Mouse (Mus musculus) Patski (cell line): ENCODE results near the gene Usp21. TPM values are rescaled to one million over a fixed set of nuclear protein-coding genes. Genes with fewer than 3 reads are reported as not detected.

Source experiments
- ATAC-seq: fragments of 100-300 bp; one replicate; pipeline ENCODE4 v1.8.0; 2021
- CTCF ChIA-PET: fragments of 350-600 bp; sonication (Branson Sonifier 250); formaldehyde crosslinking; loops from one replicate; lab custom pipeline; 2022; ENCODE audit warnings: inconsistent platforms; lab: Charles Lee
- POLR2A ChIA-PET: fragments of 350-600 bp; sonication (Branson Sonifier 250); formaldehyde crosslinking; loops from one replicate; lab custom pipeline; 2022; ENCODE audit warnings: antibody characterized with exemption, inconsistent platforms; lab: Charles Lee
- DNase-seq: peaks from one replicate; pipeline ENCODE4 v3.0.0-alpha.2; 2011; ENCODE audit warnings: low read depth, low spot score
- H3K27me3 ChIP-seq: fragments of 371-371 bp; one replicate; pipeline ENCODE4 v1.5.1; 2021
- CTCF ChIP-seq: fragments of 100-300 bp; IDR thresholded peaks from one replicate; pipeline ENCODE4 v1.5.1; 2021
- in situ Hi-C: fragments of 300-500 bp; cut with MboI; formaldehyde crosslinking; loops from 3 replicates; pipeline ENCODE4 v1.11.1; 2018; ENCODE audit warnings: low pct_unique_long_range_greater_than_20kb, mixed read lengths
- polyA plus RNA-seq: library from polyadenylated mRNA; unstranded; gene quantifications from one replicate; pipeline ENCODE4 v1.2.3, GENCODE M21; 2021

The Usp21 gene
- polyA plus RNA-seq, 1 experiment from 2014 or later: 64.9 TPM

- DNase-seq (no peak), ATAC-seq (peak; percentile 24)
- in situ Hi-C loops: loop anchor here (25.0 kb wide), 1 partner anchor 383 kb away; the partner anchor contains the start of genes Dusp12 and Gm26620
- ChIA-PET POLR2A (interaction anchor here (0.5 to 2.2 kb wide), 8 partner anchors 16 to 193 kb away, joined by 3 to 13 read pairs (median 4); partner anchors contain the start of genes Ndufs2 and Usp21), CTCF (interaction anchor here (1.2 to 3.2 kb wide), 4 partner anchors 11 to 159 kb away, joined by 3 to 17 read pairs (median 5); partner anchors contain the start of gene Ppox)
- H3K27me3 ChIP-seq: no peaks in the 10 kb centered on the region
- TF ChIP-seq CTCF: no peak
These were observed 17.3 kb downstream of the Usp21 start for GRCm38 (mm10) chr1:171270573-171270900.

GRCm38 (mm10) chr1:171269848-171270572, 17.8 kb downstream of the Usp21 start, which contains the start of gene B4galt3:
Gene B4galt3, plus strand, starts transcription at chr1:171270328.
- ChIA-PET POLR2A (interaction anchor here (0.5 to 2.2 kb wide), 8 partner anchors 17 to 158 kb away, joined by 3 to 13 read pairs (median 4); partner anchors contain the start of genes Ndufs2 and Usp21), CTCF (interaction anchor here (1.2 to 3.2 kb wide), 4 partner anchors 12 to 159 kb away, joined by 3 to 17 read pairs (median 5); partner anchors contain the start of gene Ppox)
- no peak for TF ChIP-seq CTCF
- ATAC-seq (peak; percentile 94), DNase-seq (no peak)
- H3K27me3 ChIP-seq: no peaks in the 10 kb centered on the region
- in situ Hi-C loops: loop anchor here (25.0 kb wide), 1 partner anchor 383 kb away; the partner anchor contains the start of genes Dusp12 and Gm26620

- in situ Hi-C loops: loop anchor here (25.0 kb wide), 1 partner anchor 381 kb away; the partner anchor contains the start of genes Dusp12 and Gm26620
- no peak for ATAC-seq
- TF ChIP-seq CTCF: no peak
- CTCF ChIA-PET: interaction anchor here (0.9 kb wide), 1 partner anchor 122 kb away, joined by 3 read pairs; no protein-coding TSS in a partner anchor
- POLR2A ChIA-PET: no interaction called here
- H3K27me3 ChIP-seq: no peaks in the 10 kb centered on the region
- DNase-seq: no peak
These were observed 19.4 kb downstream of the Usp21 start for GRCm38 (mm10) chr1:171268341-171268740.

- ChIA-PET POLR2A (no interaction called here), CTCF (interaction anchor here (1.1 kb wide), 2 partner anchors 14 to 15 kb away, joined by 3 read pairs; partner anchors contain the start of gene Ppox)
- no peaks in the 10 kb centered on the region for H3K27me3 ChIP-seq
- no peak for DNase-seq
- in situ Hi-C loops: loop anchor here (25.0 kb wide), 1 partner anchor 379 kb away; the partner anchor contains the start of genes Dusp12 and Gm26620
- no peak for TF ChIP-seq CTCF
- ATAC-seq: no peak
These were observed 21.6 kb downstream of the Usp21 start for GRCm38 (mm10) chr1:171265971-171266744.

GRCm38 (mm10) chr1:171263666-171264461, 23.9 kb downstream of the Usp21 start:
- ChIA-PET CTCF (interaction anchor here (0.6 to 2.1 kb wide), 4 partner anchors 18 to 148 kb away, joined by 3 to 11 read pairs (median 4); partner anchors contain the start of genes Ppox and Tomm40l), POLR2A (interaction anchor here (0.9 kb wide), 2 partner anchors 9 to 12 kb away, joined by 3 to 6 read pairs; no protein-coding TSS in a partner anchor)
- DNase-seq (no peak), ATAC-seq (no peak)
- no peak for TF ChIP-seq CTCF
- no peaks in the 10 kb centered on the region for H3K27me3 ChIP-seq
- in situ Hi-C loops: loop anchor here (25.0 kb wide), 1 partner anchor 377 kb away; the partner anchor contains the start of genes Dusp12 and Gm26620

GRCm38 (mm10) chr1:171263185-171263611, 24.6 kb downstream of the Usp21 start:
- DNase-seq (no peak), ATAC-seq (peak; percentile 55)
- no peak for TF ChIP-seq CTCF
- no peaks in the 10 kb centered on the region for H3K27me3 ChIP-seq
- ChIA-PET POLR2A (interaction anchor here (0.6 to 0.9 kb wide), 3 partner anchors 10 to 20 kb away, joined by 3 to 6 read pairs (median 4); no protein-coding TSS in a partner anchor), CTCF (interaction anchor here (0.6 to 2.1 kb wide), 7 partner anchors 9 to 147 kb away, joined by 3 to 11 read pairs (median 4); partner anchors contain the start of genes Adamts4, Ndufs2, Ppox and Tomm40l)
- in situ Hi-C loops: loop anchor here (25.0 kb wide), 1 partner anchor 376 kb away; the partner anchor contains the start of genes Dusp12 and Gm26620

GRCm38 (mm10) chr1:171262594-171263130, 25.1 kb downstream of the Usp21 start:
- TF ChIP-seq CTCF: peak; percentile 18
- ChIA-PET CTCF (interaction anchor here (1.0 to 2.1 kb wide), 7 partner anchors 8 to 147 kb away, joined by 3 to 11 read pairs (median 4); partner anchors contain the start of genes Adamts4, Ndufs2 and Ppox), POLR2A (interaction anchor here (0.6 to 1.4 kb wide), 4 partner anchors 10 to 35 kb away, joined by 3 to 4 read pairs (median 3); no protein-coding TSS in a partner anchor)
- no peaks in the 10 kb centered on the region for H3K27me3 ChIP-seq
- in situ Hi-C loops: loop anchor here (25.0 kb wide), 1 partner anchor 375 kb away; the partner anchor contains the start of genes Dusp12 and Gm26620
- DNase-seq (no peak), ATAC-seq (peak; percentile 38)

GRCm38 (mm10) chr1:171260316-171260715, 27.5 kb downstream of the Usp21 start:
- no peak for DNase-seq
- ATAC-seq: no peak
- POLR2A ChIA-PET: no interaction called here
- no peak for TF ChIP-seq CTCF
- H3K27me3 ChIP-seq: no peaks in the 10 kb centered on the region
- CTCF ChIA-PET: interaction anchor here (0.6 to 0.7 kb wide), 2 partner anchors 13 to 142 kb away, joined by 3 read pairs; no protein-coding TSS in a partner anchor
- in situ Hi-C loops: loop anchor here (25.0 kb wide), 1 partner anchor 373 kb away; the partner anchor contains the start of genes Dusp12 and Gm26620
